Mouse (Mus musculus): Measurements from ENCODE around the gene Lyl1.

DNA sequence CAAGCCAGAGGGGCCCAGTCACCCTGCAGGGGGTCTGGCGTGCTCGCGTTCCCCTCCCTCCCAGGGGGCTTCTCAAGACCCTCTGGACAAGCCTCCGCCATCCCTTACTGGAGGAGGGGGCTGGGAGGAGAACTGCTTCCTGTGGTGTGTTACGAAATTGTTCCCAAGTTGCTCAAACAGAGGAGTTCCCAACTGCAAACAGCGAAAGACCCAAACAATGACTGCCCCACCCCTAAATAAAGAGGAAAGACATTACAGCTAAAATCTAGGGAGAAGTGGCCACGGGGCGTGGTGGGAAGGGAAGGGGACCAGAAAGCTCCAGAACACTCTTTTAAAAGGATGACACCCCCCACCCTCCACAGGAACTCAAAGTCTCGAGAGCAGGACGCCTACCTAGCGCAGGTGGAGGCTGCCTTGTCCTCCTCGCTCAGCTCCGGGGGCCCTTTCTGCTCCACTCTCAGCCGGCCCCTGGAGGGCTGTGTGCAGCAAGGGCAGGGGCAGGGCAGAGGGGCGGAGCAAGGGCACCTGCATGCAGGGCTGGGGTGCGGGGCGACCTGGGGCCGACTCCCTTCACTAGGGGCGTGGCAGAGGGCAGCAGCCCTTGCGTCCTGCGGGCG lies 6.1 kb downstream of the Lyl1 start:
- TF ChIP-seq POLR2A (IDR thresholded peaks at IDR 0.05; ENCODE audit: insufficient read length, low read depth): no peak
- TF ChIP-seq TCF3 (IDR thresholded peaks at IDR 0.05; ENCODE audit: insufficient read length, low read depth): no peak
- no peak for TF ChIP-seq MYOG (IDR thresholded peaks at IDR 0.05; ENCODE audit: control insufficient read depth in 1 of 3, insufficient read depth in 1 of 3, insufficient read length in 2 of 3, low read depth in 2 of 3)
- TF ChIP-seq POLR2AphosphoS2 (IDR thresholded peaks at IDR 0.05; ENCODE audit: insufficient read length, low read depth): peak; percentile 43
- TF ChIP-seq USF1 (IDR thresholded peaks at IDR 0.05; ENCODE audit: low read depth): no peak
- no peak for TF ChIP-seq E2F4 (IDR thresholded peaks at IDR 0.05; ENCODE audit: insufficient read depth)
- TF ChIP-seq TCF12 (IDR thresholded peaks at IDR 0.05; ENCODE audit: insufficient read depth, poor library complexity, severe bottlenecking): no peak

All from myocyte (in vitro differentiated cells).